Mouse (Mus musculus): Measurements from ENCODE around the gene Doc2a. TPM values are rescaled to one million over a fixed set of nuclear protein-coding genes. Genes with fewer than 3 reads are reported as not detected.
A peak's percentile ranks its signal among the peaks of the same experiment; 100 is the strongest.
"Not testable (repeated sequence)": the region's sequence is repeated elsewhere in the genome, so short reads cannot be mapped to it uniquely, and the experiment has no call there.

Doc2a gene
- polyA plus RNA-seq, 1 experiment: not detected

DNA sequence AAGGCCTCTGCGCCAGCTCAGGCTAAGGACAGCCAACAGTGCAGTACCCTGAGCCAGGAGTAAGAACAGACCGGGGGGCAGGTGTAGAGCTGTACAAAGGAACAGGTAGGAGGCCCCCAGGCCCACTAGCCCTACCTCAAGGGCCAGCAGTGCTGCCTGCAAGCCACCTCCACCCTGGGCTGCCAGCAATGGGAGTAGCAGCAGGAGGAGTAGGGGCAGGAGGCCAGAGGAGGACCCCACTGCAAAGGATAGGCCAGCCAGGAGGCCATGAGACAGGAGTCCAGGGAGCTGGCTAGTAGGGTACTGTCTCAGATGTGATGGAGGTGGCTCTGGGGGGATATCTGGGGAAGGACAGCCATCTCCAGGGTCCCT is 23.3 kb downstream of the Doc2a start:
- H3K27ac ChIP-seq (replicated peaks; ENCODE audit: low read depth, low read length): no peak overlapping the region
- no peaks in the 10 kb centered on the region for H3K4me1 ChIP-seq (ENCODE audit: control insufficient read depth, insufficient read depth, insufficient read length, low read length)
- H3K4me3 ChIP-seq (ENCODE audit: insufficient read depth, low read depth, low read length): no peak overlapping the region

DNA sequence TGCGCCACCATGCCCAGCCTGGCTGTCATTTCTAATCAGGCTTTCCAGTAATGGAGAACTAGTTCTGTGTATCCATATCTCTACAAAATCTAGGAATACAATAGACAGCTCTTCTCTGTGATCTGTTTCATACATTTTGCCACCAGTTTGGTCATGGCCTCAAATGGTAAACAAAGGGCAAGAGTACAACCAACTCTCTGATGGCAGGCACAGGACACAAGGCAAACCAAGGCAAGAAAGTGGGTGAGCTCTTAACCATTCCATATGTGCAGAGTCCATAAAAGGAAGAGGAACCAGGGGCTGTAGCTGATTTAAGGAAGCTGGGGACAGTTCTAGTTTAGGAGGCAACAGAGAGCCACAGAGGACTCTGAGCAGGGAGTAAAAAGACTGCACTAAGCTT is 30.0 kb downstream of the Doc2a start:
- H3K27ac ChIP-seq (replicated peaks; ENCODE audit: low read depth, low read length): no peak overlapping the region

DNA sequence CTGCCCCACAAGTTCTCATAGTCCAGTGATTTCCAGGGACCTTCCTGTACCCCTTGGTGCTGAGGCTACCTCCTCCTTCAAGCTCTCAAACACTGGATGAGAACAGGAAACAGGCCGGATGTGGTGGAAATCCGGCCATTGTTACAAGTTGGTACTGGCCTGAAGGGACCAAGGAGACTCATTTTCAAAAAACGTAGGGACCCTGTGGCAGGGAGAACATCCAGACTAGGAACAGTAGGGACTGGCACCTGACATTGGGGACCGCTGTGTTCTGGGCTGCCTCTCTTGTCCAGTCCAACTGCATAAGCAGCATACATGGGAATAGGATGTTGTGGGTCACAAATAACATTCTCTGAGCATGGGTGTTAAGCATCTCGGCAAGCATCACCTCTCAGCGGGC is 33.8 kb downstream of the Doc2a start:
- peak overlapping the region; percentile 94 for H3K27ac ChIP-seq (replicated peaks; ENCODE audit: low read depth, low read length)
- H3K4me3 ChIP-seq (ENCODE audit: insufficient read depth, low read depth, low read length): peak overlapping the region; percentile 76

More for the DNA sequence above, 30.0 kb downstream of the Doc2a start:
- Histone ChIP-seq H3K4me3 (ENCODE audit: insufficient read depth, low read depth, low read length) (no peak overlapping the region), H3K4me1 (ENCODE audit: control insufficient read depth, insufficient read depth, insufficient read length, low read length) (peaks cover 3% of the 10 kb centered on the region; the same call in 1 of the 2 replicates)

DNA sequence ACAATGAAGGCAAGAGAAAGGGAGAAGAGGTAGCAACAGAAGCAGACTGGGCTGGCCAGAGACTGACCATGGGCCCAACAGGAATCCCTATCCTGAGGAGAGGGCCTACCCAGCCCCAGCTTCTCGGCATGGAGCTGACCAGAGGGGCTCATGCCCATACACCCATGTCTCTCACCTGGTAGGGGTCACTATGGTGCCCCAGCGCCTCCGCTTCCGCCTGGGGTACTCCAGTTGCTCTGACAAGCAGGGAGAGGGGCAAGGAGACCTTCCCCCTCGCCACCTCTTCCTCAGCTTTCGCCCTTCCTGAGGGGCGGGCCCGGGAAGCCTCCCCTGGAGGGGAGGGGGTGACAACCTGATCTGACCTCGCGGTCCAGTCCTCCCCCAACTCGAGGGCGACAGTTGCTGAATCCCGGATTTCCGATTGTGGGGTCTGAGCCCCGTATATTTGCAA is 36.5 kb downstream of the Doc2a start:
- Histone ChIP-seq H3K27ac (replicated peaks; ENCODE audit: low read depth, low read length) (peak overlapping the region; percentile 94), H3K4me3 (ENCODE audit: insufficient read depth, low read depth, low read length) (peak overlapping the region; percentile 76), H3K4me1 (ENCODE audit: control insufficient read depth, insufficient read depth, insufficient read length, low read length) (peaks cover 6% of the 10 kb centered on the region; the same call in 1 of the 2 replicates)

More for the DNA sequence above, 33.8 kb downstream of the Doc2a start:
- H3K4me1 ChIP-seq (ENCODE audit: control insufficient read depth, insufficient read depth, insufficient read length, low read length): peaks cover 5% of the 10 kb centered on the region; the same call in 1 of the 2 replicates

DNA sequence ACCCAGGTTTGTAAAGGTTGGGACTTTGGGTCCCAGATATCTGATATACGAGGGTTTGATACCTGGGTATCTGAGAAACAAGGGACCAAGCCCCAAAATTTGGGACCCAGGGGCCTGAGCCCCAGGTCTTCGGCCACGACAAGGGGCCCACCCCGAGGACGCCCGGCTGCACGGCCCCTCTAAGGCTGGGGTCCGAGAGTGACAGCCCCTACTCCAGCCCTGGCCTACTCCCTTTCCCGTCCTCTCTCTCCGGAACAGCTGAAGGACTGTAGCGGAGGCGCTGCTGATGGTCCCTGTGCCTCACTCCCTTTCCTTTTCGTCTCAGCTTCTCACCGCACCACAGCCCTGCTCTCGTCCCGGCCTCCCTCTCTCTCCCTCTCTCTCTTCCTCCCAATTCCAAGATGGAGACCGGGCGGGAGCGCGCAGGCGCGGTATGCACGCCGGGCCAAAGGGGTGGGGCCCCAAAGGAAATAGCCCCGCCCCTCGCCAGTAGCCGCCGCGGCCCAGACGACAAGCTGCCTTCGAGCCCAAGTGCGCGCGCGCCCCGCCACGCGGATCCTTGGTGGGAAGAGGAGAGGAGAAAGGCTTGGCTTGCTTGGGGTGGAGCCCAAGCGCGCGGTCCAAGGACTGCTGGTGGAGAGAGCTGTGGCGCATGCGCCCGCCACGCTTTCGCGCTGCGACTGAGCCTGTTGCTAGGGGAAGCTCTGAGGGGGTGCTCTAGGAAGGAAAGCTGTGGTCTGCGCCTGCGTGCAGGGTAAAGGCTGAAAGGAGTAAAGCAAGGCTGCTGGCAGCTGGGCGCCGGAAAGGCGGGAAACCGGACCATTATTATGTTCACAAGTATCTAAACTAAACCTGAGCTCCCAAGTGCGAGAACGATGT is 37.3 kb downstream of the Doc2a start, which contains the start of gene Taok2:
Gene Taok2 (minus strand): TSS at position 418 of the 879 bp plus-strand sequence.
- Histone ChIP-seq H3K4me3 (ENCODE audit: insufficient read depth, low read depth, low read length) (peak within 1 kb of the TSS; percentile 76), H3K27ac (replicated peaks; ENCODE audit: low read depth, low read length) (peak within 1 kb of the TSS; percentile 94), H3K4me1 (ENCODE audit: control insufficient read depth, insufficient read depth, insufficient read length, low read length) (peaks cover 7% of the 10 kb centered on the region; the same call in 1 of the 2 replicates)

DNA sequence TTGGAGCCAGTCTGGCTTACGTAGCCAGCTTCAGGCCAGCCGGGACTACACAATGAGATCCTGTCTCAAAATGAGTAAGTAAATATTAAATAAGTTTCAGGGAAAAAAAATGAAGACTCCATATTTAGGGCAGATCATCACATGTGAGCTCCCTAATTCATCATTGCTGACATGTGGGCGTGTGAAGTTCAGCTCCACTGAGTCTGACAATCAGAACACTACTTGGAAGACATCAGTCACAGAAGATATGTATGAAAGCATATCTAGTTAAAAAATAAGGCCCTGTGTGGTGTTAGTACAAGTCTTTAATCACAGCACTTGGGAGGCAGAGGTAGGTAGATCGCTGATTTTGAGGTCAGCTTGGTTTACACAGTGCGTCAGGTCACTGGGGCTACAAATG is 40.1 kb downstream of the Doc2a start:
- H3K4me1 ChIP-seq (ENCODE audit: control insufficient read depth, insufficient read depth, insufficient read length, low read length): peaks cover 4% of the 10 kb centered on the region; the same call in 1 of the 2 replicates
- H3K27ac ChIP-seq (replicated peaks; ENCODE audit: low read depth, low read length): no peak overlapping the region
- H3K4me3 ChIP-seq (ENCODE audit: insufficient read depth, low read depth, low read length): no peak overlapping the region

DNA sequence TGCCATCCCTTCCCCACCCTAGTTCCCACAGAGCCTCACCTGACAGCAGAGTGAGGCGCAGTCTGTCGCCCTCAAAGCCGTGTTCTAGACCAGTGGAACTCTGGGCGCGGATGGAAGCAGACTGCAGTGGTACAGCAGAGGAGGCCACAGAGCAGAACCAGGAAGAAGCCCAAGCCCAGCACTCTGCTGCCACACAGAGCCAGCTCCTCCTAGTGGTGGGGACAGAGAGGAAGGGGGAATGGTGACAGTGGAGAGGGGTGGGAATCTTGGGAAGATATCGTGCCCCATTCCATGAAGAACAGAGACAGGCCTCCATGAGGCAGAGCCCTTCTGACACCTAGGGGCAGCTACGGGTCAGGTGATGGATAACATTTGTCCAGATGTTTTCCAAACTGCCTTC is 41.6 kb downstream of the Doc2a start:
- Histone ChIP-seq H3K4me3 (ENCODE audit: insufficient read depth, low read depth, low read length) (peak overlapping the region; percentile 40; the same call in 1 of the 2 replicates), H3K4me1 (ENCODE audit: control insufficient read depth, insufficient read depth, insufficient read length, low read length) (0 out of 2 replicates have a peak, but pooled peaks cover 2% of the 10 kb centered on the region), H3K27ac (replicated peaks; ENCODE audit: low read depth, low read length) (peak overlapping the region; percentile 74)

DNA sequence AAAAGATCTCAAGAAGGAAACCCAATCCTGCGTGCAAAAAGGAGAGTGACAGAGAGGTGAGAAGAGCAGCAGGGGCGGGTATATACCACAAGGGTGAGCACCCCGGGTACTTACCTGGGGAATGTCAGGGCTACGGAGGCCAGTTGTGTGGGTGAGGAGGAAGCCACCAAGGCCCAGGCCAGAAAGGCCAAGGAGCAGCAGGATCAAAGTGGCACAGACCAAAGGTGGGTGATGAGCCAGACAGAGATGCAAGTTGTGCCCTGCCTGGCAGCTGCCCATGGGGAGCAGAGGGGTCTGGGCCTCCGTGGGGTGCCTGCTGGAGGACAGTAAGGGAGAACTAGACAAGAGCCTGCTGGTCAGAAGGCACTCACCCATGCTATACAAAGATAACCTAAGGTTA is 49.7 kb downstream of the Doc2a start:
- peak overlapping the region; percentile 88 for H3K27ac ChIP-seq (replicated peaks; ENCODE audit: low read depth, low read length)
- peaks cover 10% of the 10 kb centered on the region for H3K4me1 ChIP-seq (ENCODE audit: control insufficient read depth, insufficient read depth, insufficient read length, low read length)
- H3K4me3 ChIP-seq (ENCODE audit: insufficient read depth, low read depth, low read length): peak overlapping the region; percentile 75

DNA sequence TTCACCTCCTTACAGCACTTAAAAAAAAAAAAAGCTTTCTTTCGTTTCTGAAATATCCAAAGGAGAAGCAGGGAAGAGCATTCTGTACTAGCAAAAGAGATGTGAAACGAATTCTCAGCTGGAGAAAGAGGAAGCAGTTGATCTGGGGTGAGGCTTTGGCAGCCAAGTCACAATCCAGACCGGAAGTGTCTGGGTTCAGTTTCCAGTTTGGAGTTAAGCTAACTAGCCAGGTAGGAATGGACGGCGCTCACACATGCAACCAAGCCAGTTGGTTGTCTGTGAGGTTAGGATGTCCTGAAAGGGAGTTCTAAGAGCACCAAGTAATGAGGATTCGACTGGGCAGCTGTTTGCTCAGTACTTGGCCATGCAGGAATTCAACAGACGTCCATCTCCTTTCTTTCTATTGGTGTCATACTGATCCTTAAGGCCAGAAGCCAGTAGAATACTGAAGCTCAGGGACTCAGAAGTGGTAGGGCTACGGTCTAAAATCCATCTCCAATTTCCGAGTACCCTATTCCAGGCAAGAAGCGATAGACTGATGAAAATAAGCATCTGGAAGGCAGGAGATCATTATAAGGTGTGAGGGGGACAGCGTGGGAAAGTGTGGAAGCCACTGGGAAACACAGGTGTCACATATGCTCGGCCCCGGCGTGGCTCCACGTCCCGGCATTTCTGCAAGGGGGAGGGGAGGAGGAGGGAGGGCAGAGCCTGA is 50.3 kb downstream of the Doc2a start:
- Histone ChIP-seq H3K4me3 (ENCODE audit: insufficient read depth, low read depth, low read length) (peak overlapping the region; percentile 75), H3K27ac (replicated peaks; ENCODE audit: low read depth, low read length) (peak overlapping the region; percentile 88), H3K4me1 (ENCODE audit: control insufficient read depth, insufficient read depth, insufficient read length, low read length) (peaks cover 10% of the 10 kb centered on the region)

DNA sequence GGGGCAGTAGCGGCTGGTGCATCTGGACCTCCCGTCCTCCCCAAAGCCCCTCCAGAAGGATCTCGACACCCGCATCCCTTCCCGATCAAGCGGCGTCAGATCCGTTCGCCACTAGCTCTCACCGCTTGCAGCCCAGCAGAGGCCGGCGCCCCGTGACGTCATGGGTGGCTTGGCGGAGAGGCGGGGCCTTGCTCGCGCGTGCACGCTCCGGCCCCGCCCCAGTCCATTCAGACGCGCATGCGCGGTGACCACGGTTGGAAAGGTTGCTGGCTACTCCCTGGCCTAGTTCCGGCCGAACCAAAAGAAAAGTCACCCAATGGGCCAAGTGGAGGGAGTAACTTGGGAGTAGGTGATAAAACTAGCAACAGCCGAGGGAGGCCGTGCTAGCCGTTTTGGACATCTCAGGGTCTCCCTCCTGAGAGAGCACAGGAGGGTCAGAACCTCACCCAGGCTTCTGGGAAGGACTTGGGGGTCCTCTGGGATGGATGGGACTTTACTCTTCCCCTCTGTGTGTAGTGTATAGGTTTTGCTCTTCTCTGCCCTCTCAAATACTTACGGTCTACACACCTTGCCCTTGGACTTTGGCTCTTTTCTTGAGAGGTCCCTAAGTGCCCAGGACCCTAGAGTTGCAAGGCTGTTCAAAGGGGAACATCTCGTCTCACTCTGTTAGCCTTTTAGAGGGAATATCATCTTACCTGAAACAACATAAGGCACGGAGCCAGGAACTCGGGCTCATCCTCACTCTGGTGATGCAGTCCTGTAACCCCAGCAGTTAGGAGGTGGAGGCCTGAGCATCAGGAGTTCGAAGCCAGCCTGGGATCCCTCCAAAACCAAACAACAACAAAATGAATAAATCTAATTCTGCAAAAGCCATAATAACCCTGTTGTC is 51.1 kb downstream of the Doc2a start:
- peaks cover 10% of the 10 kb centered on the region for H3K4me1 ChIP-seq (ENCODE audit: control insufficient read depth, insufficient read depth, insufficient read length, low read length)
- H3K27ac ChIP-seq (replicated peaks; ENCODE audit: low read depth, low read length): peak overlapping the region; percentile 88
- peak overlapping the region; percentile 75 for H3K4me3 ChIP-seq (ENCODE audit: insufficient read depth, low read depth, low read length)

DNA sequence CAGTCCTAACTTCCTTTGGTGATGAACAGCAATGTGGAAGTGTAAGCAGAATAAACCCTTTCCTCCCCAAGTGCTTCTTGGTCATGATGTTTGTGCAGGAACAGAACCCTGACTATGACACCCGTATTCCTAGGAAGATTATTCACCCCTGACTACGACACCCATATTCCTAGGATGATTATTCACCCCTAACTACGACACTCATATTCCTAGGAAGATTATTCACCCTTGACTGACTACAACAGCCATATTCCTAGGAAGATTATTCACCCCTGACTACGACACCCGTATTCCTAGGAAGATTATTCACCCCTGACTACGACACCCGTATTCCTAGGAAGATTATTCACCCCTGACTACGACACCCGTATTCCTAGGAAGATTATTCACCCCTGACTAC is 52.6 kb downstream of the Doc2a start:
- not testable (repeated sequence) for H3K4me3 ChIP-seq (ENCODE audit: insufficient read depth, low read depth, low read length); H3K27ac ChIP-seq (replicated peaks; ENCODE audit: low read depth, low read length)

More for the DNA sequence above, 52.6 kb downstream of the Doc2a start:
- H3K4me1 ChIP-seq (ENCODE audit: control insufficient read depth, insufficient read depth, insufficient read length, low read length): peaks cover 10% of the 10 kb centered on the region

Other genes starting within 250 kb of the Doc2a start
- 89.5 and 149 TPM in 2 replicates for gene Nupr1, start 216.6 kb upstream of the Doc2a start, polyA plus RNA-seq (2012; ENCODE audit: insufficient read depth, insufficient read length, missing spikeins)
- 18.3 and 20.6 TPM in 2 replicates for gene Sgf29, start 198.1 kb upstream of the Doc2a start, polyA plus RNA-seq (2012; ENCODE audit: insufficient read depth, insufficient read length, missing spikeins)
- gene Sult1a1, start 171.0 kb upstream of the Doc2a start, polyA plus RNA-seq (2012; ENCODE audit: insufficient read depth, insufficient read length, missing spikeins): 40.9 and 98.4 TPM in 2 replicates
- 40.0 and 49.0 TPM in 2 replicates for gene Bola2, start 152.0 kb upstream of the Doc2a start, polyA plus RNA-seq (2012; ENCODE audit: insufficient read depth, insufficient read length, missing spikeins)
- gene Slx1b, start 151.6 kb upstream of the Doc2a start, polyA plus RNA-seq (2012; ENCODE audit: insufficient read depth, insufficient read length, missing spikeins): 4.0 and 5.8 TPM in 2 replicates
- gene Coro1a, start 139.6 kb upstream of the Doc2a start, polyA plus RNA-seq (2012; ENCODE audit: insufficient read depth, insufficient read length, missing spikeins): 8.5 and 10.0 TPM in 2 replicates
- gene Mapk3, start 87.8 kb upstream of the Doc2a start, polyA plus RNA-seq (2012; ENCODE audit: insufficient read depth, insufficient read length, missing spikeins): 68.9 and 90.6 TPM in 2 replicates
- gene Gdpd3, start 81.1 kb upstream of the Doc2a start, polyA plus RNA-seq (2012; ENCODE audit: insufficient read depth, insufficient read length, missing spikeins): not detected in 2 replicates
- gene Ypel3, start 70.5 kb upstream of the Doc2a start, polyA plus RNA-seq (2012; ENCODE audit: insufficient read depth, insufficient read length, missing spikeins): 156 and 157 TPM in 2 replicates
- not detected in 2 replicates for gene Tbx6, start 65.9 kb upstream of the Doc2a start, polyA plus RNA-seq (2012; ENCODE audit: insufficient read depth, insufficient read length, missing spikeins)
- 46.4 and 53.3 TPM in 2 replicates for gene Ppp4c, start 54.9 kb upstream of the Doc2a start, polyA plus RNA-seq (2012; ENCODE audit: insufficient read depth, insufficient read length, missing spikeins)
- 50.7 and 63.7 TPM in 2 replicates for gene Fam57b, start 49.7 kb upstream of the Doc2a start, polyA plus RNA-seq (2012; ENCODE audit: insufficient read depth, insufficient read length, missing spikeins)
- not detected in 2 replicates for gene 4930451I11Rik, start 15.8 kb upstream of the Doc2a start, polyA plus RNA-seq (2012; ENCODE audit: insufficient read depth, insufficient read length, missing spikeins)
- gene Hirip3, start 14.6 kb downstream of the Doc2a start, polyA plus RNA-seq (2012; ENCODE audit: insufficient read depth, insufficient read length, missing spikeins): 6.1 and 7.4 TPM in 2 replicates
- gene Ino80e, start 15.0 kb downstream of the Doc2a start, polyA plus RNA-seq (2012; ENCODE audit: insufficient read depth, insufficient read length, missing spikeins): 16.4 and 27.1 TPM in 2 replicates
- 17.6 and 22.7 TPM in 2 replicates for gene Taok2, start 37.3 kb downstream of the Doc2a start, polyA plus RNA-seq (2012; ENCODE audit: insufficient read depth, insufficient read length, missing spikeins)
- gene Tmem219, start 75.5 kb downstream of the Doc2a start, polyA plus RNA-seq (2012; ENCODE audit: insufficient read depth, insufficient read length, missing spikeins): 41.9 and 45.2 TPM in 2 replicates
- gene Kctd13, start 81.5 kb downstream of the Doc2a start, polyA plus RNA-seq (2012; ENCODE audit: insufficient read depth, insufficient read length, missing spikeins): 8.8 and 10.9 TPM in 2 replicates
- not detected in 2 replicates for gene Asphd1, start 102.2 kb downstream of the Doc2a start, polyA plus RNA-seq (2012; ENCODE audit: insufficient read depth, insufficient read length, missing spikeins)
- gene Sez6l2, start 103.1 kb downstream of the Doc2a start, polyA plus RNA-seq (2012; ENCODE audit: insufficient read depth, insufficient read length, missing spikeins): 0.71 and 0.75 TPM in 2 replicates
- gene Cdipt, start 128.5 kb downstream of the Doc2a start, polyA plus RNA-seq (2012; ENCODE audit: insufficient read depth, insufficient read length, missing spikeins): 33.4 and 41.3 TPM in 2 replicates
- 2.0 and 2.3 TPM in 2 replicates for gene Cdiptos, start 128.7 kb downstream of the Doc2a start, polyA plus RNA-seq (2012; ENCODE audit: insufficient read depth, insufficient read length, missing spikeins)
- gene Mvp, start 167.2 kb downstream of the Doc2a start, polyA plus RNA-seq (2012; ENCODE audit: insufficient read depth, insufficient read length, missing spikeins): 27.9 and 52.7 TPM in 2 replicates
- 14.1 TPM in 1 of 2 replicates, not detected in the other for gene Pagr1b, start 169.1 kb downstream of the Doc2a start, polyA plus RNA-seq (2012; ENCODE audit: insufficient read depth, insufficient read length, missing spikeins)
- 5.9 and 26.0 TPM in 2 replicates for gene Pagr1a, start 169.9 kb downstream of the Doc2a start, polyA plus RNA-seq (2012; ENCODE audit: insufficient read depth, insufficient read length, missing spikeins)
- gene Gm42742, start 173.7 kb downstream of the Doc2a start, polyA plus RNA-seq (2012; ENCODE audit: insufficient read depth, insufficient read length, missing spikeins): 12.4 TPM in 1 of 2 replicates, not detected in the other
- gene Prrt2, start 173.8 kb downstream of the Doc2a start, polyA plus RNA-seq (2012; ENCODE audit: insufficient read depth, insufficient read length, missing spikeins): 0.55 and 0.58 TPM in 2 replicates
- 23.3 and 33.6 TPM in 2 replicates for gene Maz, start 179.6 kb downstream of the Doc2a start, polyA plus RNA-seq (2012; ENCODE audit: insufficient read depth, insufficient read length, missing spikeins)
- gene Kif22, start 195.1 kb downstream of the Doc2a start, polyA plus RNA-seq (2012; ENCODE audit: insufficient read depth, insufficient read length, missing spikeins): not detected in 2 replicates
- not detected in 2 replicates for gene Zg16, start 239.9 kb downstream of the Doc2a start, polyA plus RNA-seq (2012; ENCODE audit: insufficient read depth, insufficient read length, missing spikeins)
- gene AI467606, start 243.9 kb downstream of the Doc2a start, polyA plus RNA-seq (2012; ENCODE audit: insufficient read depth, insufficient read length, missing spikeins): 0.96 and 1.8 TPM in 2 replicates

Measured in brown adipose tissue, adult 24 weeks (tissue).